Mouse (Mus musculus): ENCODE measurements at regions not wholly inside any gene's neighbourhood (a gene's known extent, or its start where the extent isn't known, plus 50 kb on each side); places are given as distances from the start of the nearest gene placed in this dataset.

GRCm38 (mm10) chr19:30328886-30329285, 96.1 kb downstream of the Mbl2 start:
- Histone ChIP-seq H3K27me3 (ENCODE audit: control insufficient read depth, insufficient read depth, low read length) (no peaks in the 10 kb centered on the region), H3K4me2 (replicated peaks; ENCODE audit: low read depth, low read length) (no peak overlapping the region), H3K4me1 (replicated peaks; ENCODE audit: control insufficient read depth, insufficient read depth, low read length) (no peaks in the 10 kb centered on the region), H3K4me3 (ENCODE audit: low read depth, low read length) (no peak overlapping the region), H3K9ac (ENCODE audit: low read depth, low read length) (no peak overlapping the region), H3K9me3 (ENCODE audit: control insufficient read depth, low read length) (no peaks in the 10 kb centered on the region), H3K36me3 (ENCODE audit: control insufficient read depth, insufficient read depth, low read length) (no peaks in the 10 kb centered on the region), H3K27ac (ENCODE audit: low read depth, low read length) (no peak overlapping the region)
- ATAC-seq (ENCODE audit: low FRiP score) (no peak), DNase-seq (ENCODE audit: low spot score) (no peak)
- 87% methylated on average over 4 of the region's 4 CpGs for WGBS

- no peaks in the 10 kb centered on the region for H3K4me1 ChIP-seq (replicated peaks; ENCODE audit: control insufficient read depth, insufficient read depth, low read length)
- ATAC-seq (ENCODE audit: low FRiP score) = no peak
- H3K27ac ChIP-seq (ENCODE audit: low read depth, low read length) = no peak overlapping the region
- H3K36me3 ChIP-seq (ENCODE audit: control insufficient read depth, insufficient read depth, low read length) = no peaks in the 10 kb centered on the region
- H3K27me3 ChIP-seq (ENCODE audit: control insufficient read depth, insufficient read depth, low read length) = no peaks in the 10 kb centered on the region
- no peaks in the 10 kb centered on the region for H3K9me3 ChIP-seq (ENCODE audit: control insufficient read depth, low read length)
- 90% methylated on average over 7 of the region's 7 CpGs for WGBS
- no peak overlapping the region for H3K4me2 ChIP-seq (replicated peaks; ENCODE audit: low read depth, low read length)
- no peak overlapping the region for H3K9ac ChIP-seq (ENCODE audit: low read depth, low read length)
- no peak overlapping the region for H3K4me3 ChIP-seq (ENCODE audit: low read depth, low read length)
- no peak for DNase-seq (ENCODE audit: low spot score)
Measured at GRCm38 (mm10) chr19:30330792-30331191, 98.0 kb downstream of the Mbl2 start.

GRCm38 (mm10) chr19:30331850-30332249, 99.1 kb downstream of the Mbl2 start:
- no peak overlapping the region for H3K9ac ChIP-seq (ENCODE audit: low read depth, low read length)
- no peaks in the 10 kb centered on the region for H3K4me1 ChIP-seq (replicated peaks; ENCODE audit: control insufficient read depth, insufficient read depth, low read length)
- no peak for DNase-seq (ENCODE audit: low spot score)
- 49% methylated on average over 1 of the region's 1 CpGs for WGBS
- no peaks in the 10 kb centered on the region for H3K9me3 ChIP-seq (ENCODE audit: control insufficient read depth, low read length)
- no peak overlapping the region for H3K4me2 ChIP-seq (replicated peaks; ENCODE audit: low read depth, low read length)
- H3K27me3 ChIP-seq (ENCODE audit: control insufficient read depth, insufficient read depth, low read length) = no peaks in the 10 kb centered on the region
- no peak overlapping the region for H3K27ac ChIP-seq (ENCODE audit: low read depth, low read length)
- no peaks in the 10 kb centered on the region for H3K36me3 ChIP-seq (ENCODE audit: control insufficient read depth, insufficient read depth, low read length)
- H3K4me3 ChIP-seq (ENCODE audit: low read depth, low read length) = no peak overlapping the region
- no peak for ATAC-seq (ENCODE audit: low FRiP score)

- Histone ChIP-seq H3K36me3 (ENCODE audit: control insufficient read depth, insufficient read depth, low read length) (no peaks in the 10 kb centered on the region), H3K27ac (ENCODE audit: low read depth, low read length) (no peak overlapping the region), H3K27me3 (ENCODE audit: control insufficient read depth, insufficient read depth, low read length) (no peaks in the 10 kb centered on the region), H3K9me3 (ENCODE audit: control insufficient read depth, low read length) (no peaks in the 10 kb centered on the region), H3K4me1 (replicated peaks; ENCODE audit: control insufficient read depth, insufficient read depth, low read length) (no peaks in the 10 kb centered on the region), H3K4me3 (ENCODE audit: low read depth, low read length) (no peak overlapping the region), H3K9ac (ENCODE audit: low read depth, low read length) (no peak overlapping the region), H3K4me2 (replicated peaks; ENCODE audit: low read depth, low read length) (no peak overlapping the region)
- WGBS = 85% methylated on average over 5 of the region's 5 CpGs
- ATAC-seq (ENCODE audit: low FRiP score) (no peak), DNase-seq (ENCODE audit: low spot score) (no peak)
Measured at GRCm38 (mm10) chr19:30344401-30344800, 111.7 kb downstream of the Mbl2 start.

- Histone ChIP-seq H3K36me3 (ENCODE audit: control insufficient read depth, insufficient read depth, low read length) (no peaks in the 10 kb centered on the region), H3K9ac (ENCODE audit: low read depth, low read length) (no peak overlapping the region)
Measured at GRCm38 (mm10) chr19:30348924-30349323, 116.2 kb downstream of the Mbl2 start.

GRCm38 (mm10) chr19:30354981-30355380, 122.2 kb downstream of the Mbl2 start:
- H3K27ac ChIP-seq (ENCODE audit: low read depth, low read length) = no peak overlapping the region
- no peaks in the 10 kb centered on the region for H3K4me1 ChIP-seq (replicated peaks; ENCODE audit: control insufficient read depth, insufficient read depth, low read length)
- H3K9ac ChIP-seq (ENCODE audit: low read depth, low read length) = no peak overlapping the region; the same call in 1 of the 2 replicates
- H3K9me3 ChIP-seq (ENCODE audit: control insufficient read depth, low read length) = no peaks in the 10 kb centered on the region
- DNase-seq (ENCODE audit: low spot score) (no peak), ATAC-seq (ENCODE audit: low FRiP score) (no peak)
- H3K36me3 ChIP-seq (ENCODE audit: control insufficient read depth, insufficient read depth, low read length) = no peaks in the 10 kb centered on the region
- H3K27me3 ChIP-seq (ENCODE audit: control insufficient read depth, insufficient read depth, low read length) = no peaks in the 10 kb centered on the region
- H3K4me2 ChIP-seq (replicated peaks; ENCODE audit: low read depth, low read length) = no peak overlapping the region
- no peak overlapping the region for H3K4me3 ChIP-seq (ENCODE audit: low read depth, low read length)
- WGBS = 52% methylated on average over 4 of the region's 4 CpGs

More at GRCm38 (mm10) chr19:30348924-30349323, 116.2 kb downstream of the Mbl2 start:
- Histone ChIP-seq H3K4me1 (replicated peaks; ENCODE audit: control insufficient read depth, insufficient read depth, low read length) (no peaks in the 10 kb centered on the region), H3K4me3 (ENCODE audit: low read depth, low read length) (no peak overlapping the region), H3K27me3 (ENCODE audit: control insufficient read depth, insufficient read depth, low read length) (no peaks in the 10 kb centered on the region), H3K27ac (ENCODE audit: low read depth, low read length) (no peak overlapping the region), H3K9me3 (ENCODE audit: control insufficient read depth, low read length) (no peaks in the 10 kb centered on the region), H3K4me2 (replicated peaks; ENCODE audit: low read depth, low read length) (no peak overlapping the region)
- DNase-seq (ENCODE audit: low spot score) = no peak
- ATAC-seq (ENCODE audit: low FRiP score) = no peak
- WGBS = 81% methylated on average over 6 of the region's 6 CpGs

- Histone ChIP-seq H3K27ac (ENCODE audit: low read depth, low read length) (no peak overlapping the region), H3K4me2 (replicated peaks; ENCODE audit: low read depth, low read length) (no peak overlapping the region), H3K27me3 (ENCODE audit: control insufficient read depth, insufficient read depth, low read length) (no peaks in the 10 kb centered on the region), H3K9ac (ENCODE audit: low read depth, low read length) (no peak overlapping the region), H3K4me3 (ENCODE audit: low read depth, low read length) (no peak overlapping the region), H3K9me3 (ENCODE audit: control insufficient read depth, low read length) (no peaks in the 10 kb centered on the region), H3K4me1 (replicated peaks; ENCODE audit: control insufficient read depth, insufficient read depth, low read length) (no peaks in the 10 kb centered on the region), H3K36me3 (ENCODE audit: control insufficient read depth, insufficient read depth, low read length) (no peaks in the 10 kb centered on the region)
- ATAC-seq (ENCODE audit: low FRiP score) (no peak), DNase-seq (ENCODE audit: low spot score) (no peak)
- 90% methylated on average over 6 of the region's 6 CpGs for WGBS
Measured at GRCm38 (mm10) chr19:30358961-30359360, 126.2 kb downstream of the Mbl2 start.

GRCm38 (mm10) chr19:30371901-30372300, 139.2 kb downstream of the Mbl2 start:
- H3K4me2 ChIP-seq (replicated peaks; ENCODE audit: low read depth, low read length) = no peak overlapping the region
- DNase-seq (ENCODE audit: low spot score) = no peak
- H3K4me3 ChIP-seq (ENCODE audit: low read depth, low read length) = no peak overlapping the region
- H3K9ac ChIP-seq (ENCODE audit: low read depth, low read length) = no peak overlapping the region
- WGBS = 68% methylated on average over 5 of the region's 5 CpGs
- no peak overlapping the region for H3K27ac ChIP-seq (ENCODE audit: low read depth, low read length)
- no peak for ATAC-seq (ENCODE audit: low FRiP score)
- no peaks in the 10 kb centered on the region for H3K9me3 ChIP-seq (ENCODE audit: control insufficient read depth, low read length)
- H3K4me1 ChIP-seq (replicated peaks; ENCODE audit: control insufficient read depth, insufficient read depth, low read length) = no peaks in the 10 kb centered on the region
- no peaks in the 10 kb centered on the region for H3K36me3 ChIP-seq (ENCODE audit: control insufficient read depth, insufficient read depth, low read length)
- no peaks in the 10 kb centered on the region for H3K27me3 ChIP-seq (ENCODE audit: control insufficient read depth, insufficient read depth, low read length)

GRCm38 (mm10) chr19:30379767-30380166, 147.0 kb downstream of the Mbl2 start:
- Histone ChIP-seq H3K9ac (ENCODE audit: low read depth, low read length) (no peak overlapping the region), H3K36me3 (ENCODE audit: control insufficient read depth, insufficient read depth, low read length) (no peaks in the 10 kb centered on the region), H3K4me1 (replicated peaks; ENCODE audit: control insufficient read depth, insufficient read depth, low read length) (no peaks in the 10 kb centered on the region), H3K27me3 (ENCODE audit: control insufficient read depth, insufficient read depth, low read length) (no peaks in the 10 kb centered on the region), H3K4me3 (ENCODE audit: low read depth, low read length) (no peak overlapping the region), H3K4me2 (replicated peaks; ENCODE audit: low read depth, low read length) (no peak overlapping the region), H3K9me3 (ENCODE audit: control insufficient read depth, low read length) (no peaks in the 10 kb centered on the region), H3K27ac (ENCODE audit: low read depth, low read length) (no peak overlapping the region)
- 74% methylated on average over 6 of the region's 6 CpGs for WGBS
- DNase-seq (ENCODE audit: low spot score) (no peak), ATAC-seq (ENCODE audit: low FRiP score) (no peak)
